In genomic region chr2:84455236-84455799, GRCm38 (mm10) we compare ENCODE assay signal across 7 mouse cellular contexts. TPM values are rescaled to one million over a fixed set of nuclear protein-coding genes. Genes with fewer than 3 reads are reported as not detected.
DNase-seq lines count a peak whose midpoint lies in the region; ATAC-seq and TF ChIP-seq lines count a peak whose summit lies in the region.

No protein-coding gene starts in this region.

- no peak overlapping the region for H3K27ac ChIP-seq in heart, embryonic 16.5 days (ENCODE audit: low read length)
- no peak overlapping the region for H3K27ac ChIP-seq in liver, postnatal 0 days (ENCODE audit: low read depth)
- H3K27ac ChIP-seq in neural tube, embryonic 15.5 days (replicated peaks), result no peak overlapping the region

- no peak for TF ChIP-seq EP300 in liver, postnatal 0 days (IDR thresholded peaks at IDR 0.05; ENCODE audit: low read depth)

- peak; percentile 92 for TF ChIP-seq CTCF in liver, postnatal 0 days (IDR thresholded peaks at IDR 0.05; ENCODE audit: low read depth)

- H3K27me3 ChIP-seq in heart, embryonic 16.5 days (ENCODE audit: control insufficient read depth, insufficient read depth, low read length), result no peaks in the 10 kb centered on the region
- H3K27me3 ChIP-seq in liver, postnatal 0 days (ENCODE audit: insufficient read depth, low read length), result no peaks in the 10 kb centered on the region
- H3K27me3 ChIP-seq in neural tube, embryonic 15.5 days (replicated peaks), result no peaks in the 10 kb centered on the region

- ATAC-seq in heart, embryonic 16.5 days (replicated peaks; ENCODE audit: extremely low read depth, insufficient read depth, low FRiP score), result peak; percentile 85
- ATAC-seq in liver, postnatal 0 days, result peak; percentile 75
- peak; percentile 86 for ATAC-seq in neural tube, embryonic 15.5 days (ENCODE audit: low FRiP score)

- H3K4me3 ChIP-seq in heart, embryonic 16.5 days (ENCODE audit: low read length), result no peak overlapping the region
- no peak overlapping the region for H3K4me3 ChIP-seq in liver, postnatal 0 days (ENCODE audit: low read depth, low read length)
- no peak overlapping the region for H3K4me3 ChIP-seq in neural tube, embryonic 15.5 days (replicated peaks)

- peak; percentile 57 to 76 for DNase-seq in CD8-positive naive resting alpha-beta T cell, adult 2 months (ENCODE audit: low read depth in 2 of 2, low spot score in 2 of 2)
- DNase-seq in R1 (ENCODE audit: low read depth, low spot score), result peak; percentile 84
- DNase-seq in embryo, embryonic 9.5 days (ENCODE audit: extremely low spot score), result peak; percentile 67
- DNase-seq in kidney, postnatal 36 days, result peak; percentile 49 to 69
- no peak for DNase-seq in liver, postnatal 0 days

- no peaks in the 10 kb centered on the region for H3K36me3 ChIP-seq in heart, embryonic 16.5 days (ENCODE audit: control insufficient read depth, insufficient read depth)
- no peaks in the 10 kb centered on the region for H3K36me3 ChIP-seq in liver, postnatal 0 days (replicated peaks; ENCODE audit: insufficient read depth, low read length)
- H3K36me3 ChIP-seq in neural tube, embryonic 15.5 days, result no peaks in the 10 kb centered on the region

- 0 out of 2 replicates have a peak overlapping the region, but pooled peaks have one; percentile 9 for H3K4me2 ChIP-seq in heart, embryonic 16.5 days (ENCODE audit: low read depth, low read length)
- peak overlapping the region; percentile 10; the same call in 1 of the 2 replicates for H3K4me2 ChIP-seq in liver, postnatal 0 days (ENCODE audit: low read depth, low read length)
- peak overlapping the region; percentile 17 for H3K4me2 ChIP-seq in neural tube, embryonic 15.5 days

- H3K9me3 ChIP-seq in heart, embryonic 16.5 days (replicated peaks; ENCODE audit: control insufficient read depth, low read length), result no peaks in the 10 kb centered on the region
- no peaks in the 10 kb centered on the region for H3K9me3 ChIP-seq in liver, postnatal 0 days (ENCODE audit: low read length)
- H3K9me3 ChIP-seq in neural tube, embryonic 15.5 days (replicated peaks), result no peaks in the 10 kb centered on the region

- H3K4me1 ChIP-seq in heart, embryonic 16.5 days (ENCODE audit: control insufficient read depth, insufficient read depth, low read length), result peaks cover 10% of the 10 kb centered on the region
- no peaks in the 10 kb centered on the region for H3K4me1 ChIP-seq in liver, postnatal 0 days (ENCODE audit: insufficient read depth)
- no peaks in the 10 kb centered on the region for H3K4me1 ChIP-seq in neural tube, embryonic 15.5 days

- no peak overlapping the region for H3K9ac ChIP-seq in heart, embryonic 16.5 days (ENCODE audit: low read length)
- no peak overlapping the region for H3K9ac ChIP-seq in liver, postnatal 0 days (replicated peaks)
- H3K9ac ChIP-seq in neural tube, embryonic 15.5 days (replicated peaks), result no peak overlapping the region

- WGBS in heart, embryonic 16.5 days, result 9% methylated on average over 5 of the region's 5 CpGs
- 10% methylated on average over 5 of the region's 5 CpGs for WGBS in liver, postnatal 0 days (ENCODE audit: insufficient replicate concordance)
- 6% methylated on average over 5 of the region's 5 CpGs for WGBS in neural tube, embryonic 15.5 days

RNA-seq across cellular contexts. Expression of gene Tfpi, which starts 21.3 kb away (rescaled TPM):
- 71.5 and 82.3 TPM in 2 replicates for polyA plus RNA-seq in heart, embryonic 16.5 days (2015; fragmentation: Nextera tagmentation; extraction: Ambion mirVana)
- polyA plus RNA-seq in liver, postnatal 0 days (2015; fragmentation: Nextera tagmentation; extraction: Ambion mirVana), result 12.2 and 15.2 TPM in 2 replicates
- polyA plus RNA-seq in neural tube, embryonic 15.5 days (2015; fragmentation: Nextera tagmentation; extraction: Ambion mirVana), result 21.2 and 25.9 TPM in 2 replicates

RNA-seq across cellular contexts. Expression of gene Calcrl, which starts 30.1 kb away (rescaled TPM):
- 37.5 and 38.4 TPM in 2 replicates for polyA plus RNA-seq in heart, embryonic 16.5 days (2015; fragmentation: Nextera tagmentation; extraction: Ambion mirVana)
- 9.4 and 12.8 TPM in 2 replicates for polyA plus RNA-seq in liver, postnatal 0 days (2015; fragmentation: Nextera tagmentation; extraction: Ambion mirVana)
- 23.2 and 26.9 TPM in 2 replicates for polyA plus RNA-seq in neural tube, embryonic 15.5 days (2015; fragmentation: Nextera tagmentation; extraction: Ambion mirVana)
